Mouse (Mus musculus): ENCODE measurements at regions not wholly inside any gene's neighbourhood (a gene's known extent, or its start where the extent isn't known, plus 50 kb on each side); places are given as distances from the start of the nearest gene placed in this dataset.

GRCm38 (mm10) chr17:51371937-51372479 lies 192.9 kb upstream of the Tbc1d5 start:
- no peak for TF ChIP-seq CTCF (IDR thresholded peaks at IDR 0.05; ENCODE audit: low read depth, low read length)
- TF ChIP-seq POLR2A (IDR thresholded peaks at IDR 0.05; ENCODE audit: borderline replicate concordance, low read depth, low read length), result no peak

All from bone marrow macrophage, adult 2 months (primary cell).